In the genomic region with DNA sequence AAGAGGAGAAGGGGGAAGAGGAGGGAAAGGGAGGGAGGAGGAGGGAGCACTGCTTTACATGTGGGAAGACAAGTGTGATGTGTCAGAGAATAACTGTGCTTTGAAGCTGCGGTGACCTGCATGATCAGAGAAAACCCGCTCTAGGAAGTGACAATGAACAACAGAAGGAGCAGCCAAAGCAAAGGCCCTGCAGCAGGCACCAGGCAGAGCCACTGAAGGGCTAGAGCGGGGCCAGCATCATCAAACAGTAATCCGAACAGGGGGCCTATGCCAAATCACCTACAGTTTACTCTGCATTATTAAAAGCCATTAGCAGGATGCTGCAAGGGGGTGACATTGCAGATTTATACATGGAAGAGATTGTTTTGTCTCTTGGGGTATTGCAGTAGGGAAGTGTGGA, we compare ENCODE assay signal across 32 mouse cellular contexts.
"Had no signal": no experiment of that assay in that cellular context is flagged by ENCODE, and none has a peak within 500 bp of the region (broad histone marks: within the 10 kb centered on the region; RNA-seq: fewer than 3 reads in every experiment).

No protein-coding gene starts in this region.

- H3K9ac ChIP-seq: limb, embryonic 12.5 days; limb, embryonic 13.5 days; limb, embryonic 15.5 days; liver, embryonic 12.5 days; liver, embryonic 13.5 days; liver, embryonic 14.5 days; liver, embryonic 15.5 days; liver, postnatal 0 days; lung, embryonic 14.5 days; lung, embryonic 15.5 days; midbrain, embryonic 12.5 days; midbrain, embryonic 13.5 days; midbrain, embryonic 15.5 days had no signal

- H3K27me3 ChIP-seq: limb, embryonic 12.5 days; limb, embryonic 13.5 days; limb, embryonic 15.5 days; liver, embryonic 12.5 days; liver, embryonic 13.5 days; liver, embryonic 15.5 days; lung, embryonic 15.5 days; midbrain, embryonic 12.5 days; midbrain, embryonic 13.5 days; midbrain, embryonic 15.5 days had no signal

- H3K27ac ChIP-seq: left cerebral cortex, adult 2 months; limb, embryonic 10.5 days; limb, embryonic 12.5 days; limb, embryonic 13.5 days; limb, embryonic 15.5 days; liver, embryonic 12.5 days; liver, embryonic 13.5 days; liver, embryonic 14.5 days; liver, embryonic 15.5 days; lung, embryonic 15.5 days; macrophage; midbrain, embryonic 10.5 days; midbrain, embryonic 12.5 days; midbrain, embryonic 13.5 days; midbrain, embryonic 15.5 days had no signal

- ATAC-seq: liver, embryonic 12.5 days; liver, postnatal 0 days; lung, postnatal 0 days; midbrain, embryonic 13.5 days; midbrain, embryonic 15.5 days; midbrain, embryonic 16.5 days had no signal

- H3K4me2 ChIP-seq: limb, embryonic 12.5 days; limb, embryonic 13.5 days; limb, embryonic 15.5 days; liver, embryonic 11.5 days; liver, embryonic 12.5 days; liver, embryonic 13.5 days; liver, embryonic 15.5 days; lung, embryonic 14.5 days; lung, embryonic 15.5 days; midbrain, embryonic 11.5 days; midbrain, embryonic 12.5 days; midbrain, embryonic 13.5 days; midbrain, embryonic 15.5 days had no signal

- H3K4me1 ChIP-seq: limb, embryonic 12.5 days; limb, embryonic 13.5 days; limb, embryonic 15.5 days; liver, embryonic 12.5 days; liver, embryonic 13.5 days; liver, embryonic 15.5 days; megakaryocyte, embryonic 14.5 days; midbrain, embryonic 10.5 days; midbrain, embryonic 12.5 days; midbrain, embryonic 13.5 days; midbrain, embryonic 15.5 days had no signal

- H3K9me3 ChIP-seq: limb, embryonic 10.5 days; limb, embryonic 15.5 days; liver, embryonic 12.5 days; liver, embryonic 13.5 days; liver, embryonic 15.5 days; lung, embryonic 15.5 days; midbrain, embryonic 10.5 days; midbrain, embryonic 12.5 days; midbrain, embryonic 13.5 days; midbrain, embryonic 15.5 days had no signal

- H3K4me3 ChIP-seq: left cerebral cortex, adult 2 months; limb, embryonic 10.5 days; limb, embryonic 12.5 days; limb, embryonic 13.5 days; limb, embryonic 15.5 days; liver, embryonic 12.5 days; liver, embryonic 13.5 days; liver, embryonic 15.5 days; lung, embryonic 15.5 days; megakaryocyte, embryonic 14.5 days; midbrain, embryonic 10.5 days; midbrain, embryonic 12.5 days; midbrain, embryonic 13.5 days; midbrain, embryonic 15.5 days; myocyte had no signal

- DNase-seq: left cerebral cortex, postnatal 4 days; liver; liver, embryonic 13.5 days; liver, postnatal 0 days; lung, adult 18-20 months; lung, adult 2 months; lung, embryonic 14.5 days; lung, postnatal 10 days; lung, postnatal 14 days; lung, postnatal 36 days; lung, postnatal 4 days; midbrain, embryonic 14.5 days had no signal

- H3K36me3 ChIP-seq: limb, embryonic 10.5 days; limb, embryonic 12.5 days; limb, embryonic 13.5 days; limb, embryonic 15.5 days; liver, embryonic 12.5 days; liver, embryonic 13.5 days; liver, embryonic 15.5 days; lung, embryonic 15.5 days; midbrain, embryonic 10.5 days; midbrain, embryonic 12.5 days; midbrain, embryonic 13.5 days; midbrain, embryonic 15.5 days had no signal
